Mouse (Mus musculus) liver, adult 2 months (tissue): Measurements from ENCODE around the gene Cln3. TPM values are rescaled to one million over a fixed set of nuclear protein-coding genes. Genes with fewer than 3 reads are reported as not detected.

Source experiments
- DNase-seq: peaks from one replicate; pipeline ENCODE4 v3.0.0-alpha.2; 2011; ENCODE audit warnings: low read depth, low spot score; ENCODE audit errors: extremely low read depth
- H3K27ac ChIP-seq: fragments of 200-500 bp; replicated peaks from 2 replicates; pipeline ENCODE4 v1.5.1; 2012; ENCODE audit warnings: low read depth, mild to moderate bottlenecking, control low read depth, inconsistent platforms, low read length; ENCODE audit not compliant: insufficient read depth
- H3K27me3 ChIP-seq: fragments of 200-500 bp; 2 replicates; pipeline ENCODE4 v1.6.1; 2012; ENCODE audit warnings: mild to moderate bottlenecking, moderate library complexity, low read length, inconsistent platforms; ENCODE audit not compliant: control insufficient read depth, insufficient read depth
- H3K36me3 ChIP-seq: fragments of 200-500 bp; 2 replicates; pipeline ENCODE4 v1.6.1; 2012; ENCODE audit warnings: low read length, inconsistent platforms; ENCODE audit not compliant: control insufficient read depth, insufficient read depth
- H3K4me1 ChIP-seq: fragments of 200-500 bp; 2 replicates; pipeline ENCODE4 v1.6.1; 2011; ENCODE audit warnings: low read length; ENCODE audit not compliant: control insufficient read depth, insufficient read depth
- H3K4me3 ChIP-seq: fragments of 200-500 bp; 2 replicates; pipeline ENCODE4 v1.5.1; 2011; ENCODE audit warnings: low read depth, mild to moderate bottlenecking, control low read depth, low read length, moderate library complexity; ENCODE audit not compliant: insufficient read depth
- H3K79me2 ChIP-seq: fragments of 200-500 bp; 2 replicates; pipeline ENCODE4 v1.6.1; 2012; ENCODE audit warnings: inconsistent platforms, mild to moderate bottlenecking, low read length, moderate library complexity; ENCODE audit not compliant: control insufficient read depth, insufficient read depth
- H3K9ac ChIP-seq: fragments of 200-500 bp; 2 replicates; pipeline ENCODE4 v1.6.1; 2012; ENCODE audit warnings: low read depth, mild to moderate bottlenecking, control low read depth, inconsistent platforms, low read length
- CTCF ChIP-seq: fragments of 200-500 bp; IDR thresholded peaks from 2 replicates; pipeline ENCODE4 v1.5.1; 2011; ENCODE audit warnings: low read depth, low read length, control low read depth
- POLR2A ChIP-seq: fragments of 200-500 bp; IDR thresholded peaks from 2 replicates; pipeline ENCODE4 v1.6.1; 2011; ENCODE audit warnings: low read length, control low read depth; ENCODE audit not compliant: insufficient read depth; ENCODE audit errors: extremely low read depth
- WGBS: fragments of 180-500 bp; shearing (Covaris S2); methylation state at CpG from one replicate; pipeline ENCODE4 v1.1.7; 2018; 5-methylcytosine and 5-hydroxymethylcytosine counted together
- polyA plus RNA-seq: library from polyadenylated mRNA; depleted of rRNA; stranded (reverse); fragments of >200 nt; gene quantifications from 2 replicates; pipeline ENCODE4 v1.2.3, GENCODE M21; 2012
- total RNA-seq: library from RNA; depleted of rRNA; stranded (reverse); fragments of >200 nt; gene quantifications from 2 replicates; pipeline ENCODE4 v1.2.3, GENCODE M21; 2014

Cln3 gene
- total and polyA plus RNA-seq, 2 experiments, result 7.1 to 57.0 TPM

- 79% methylated on average over 3 of the region's 3 CpGs for WGBS
- H3K27me3 ChIP-seq, result no peaks in the 10 kb centered on the region
- no peak overlapping the region for H3K9ac ChIP-seq
- TF ChIP-seq CTCF, result no peak
- no peak for TF ChIP-seq POLR2A
- no peak overlapping the region for H3K4me3 ChIP-seq
- no peak for DNase-seq
- no peaks in the 10 kb centered on the region for H3K36me3 ChIP-seq
- no peaks in the 10 kb centered on the region for H3K79me2 ChIP-seq
- no peak overlapping the region for H3K27ac ChIP-seq
- H3K4me1 ChIP-seq, result no peaks in the 10 kb centered on the region
Measured at GRCm38 (mm10) chr7:126602650-126603049, 17.0 kb upstream of the Cln3 start.

- no peaks in the 10 kb centered on the region for H3K79me2 ChIP-seq
- no peaks in the 10 kb centered on the region for H3K36me3 ChIP-seq
- no peak overlapping the region for H3K27ac ChIP-seq
- 39% methylated on average over 5 of the region's 5 CpGs for WGBS
- no peak overlapping the region for H3K9ac ChIP-seq
- no peak for DNase-seq
- TF ChIP-seq POLR2A (no peak), CTCF (no peak)
- H3K4me1 ChIP-seq, result no peaks in the 10 kb centered on the region
- H3K27me3 ChIP-seq, result no peaks in the 10 kb centered on the region
- no peak overlapping the region for H3K4me3 ChIP-seq
Measured at GRCm38 (mm10) chr7:126601896-126602295, 16.3 kb upstream of the Cln3 start.

- no peak for DNase-seq
- no peak overlapping the region for H3K9ac ChIP-seq
- TF ChIP-seq CTCF (no peak), POLR2A (no peak)
- H3K4me1 ChIP-seq, result no peaks in the 10 kb centered on the region
- no peaks in the 10 kb centered on the region for H3K79me2 ChIP-seq
- WGBS, result 79% methylated on average over 6 of the region's 6 CpGs
- H3K27ac ChIP-seq, result no peak overlapping the region
- H3K27me3 ChIP-seq, result no peaks in the 10 kb centered on the region
- H3K4me3 ChIP-seq, result no peak overlapping the region
- no peaks in the 10 kb centered on the region for H3K36me3 ChIP-seq
Measured at GRCm38 (mm10) chr7:126598919-126599318, 13.3 kb upstream of the Cln3 start.

GRCm38 (mm10) chr7:126596414-126596813 is 10.8 kb upstream of the Cln3 start:
- WGBS, result 45% methylated on average over 6 of the region's 6 CpGs
- TF ChIP-seq CTCF, result no peak
- no peak for TF ChIP-seq POLR2A
- no peaks in the 10 kb centered on the region for H3K4me1 ChIP-seq
- H3K27me3 ChIP-seq, result no peaks in the 10 kb centered on the region
- DNase-seq, result no peak
- no peak overlapping the region for H3K27ac ChIP-seq
- H3K9ac ChIP-seq, result no peak overlapping the region
- no peak overlapping the region for H3K4me3 ChIP-seq
- H3K79me2 ChIP-seq, result no peaks in the 10 kb centered on the region
- H3K36me3 ChIP-seq, result no peaks in the 10 kb centered on the region

- Histone ChIP-seq H3K9ac (no peak overlapping the region), H3K36me3 (no peaks in the 10 kb centered on the region), H3K4me3 (no peak overlapping the region), H3K27ac (no peak overlapping the region), H3K79me2 (no peaks in the 10 kb centered on the region), H3K27me3 (no peaks in the 10 kb centered on the region), H3K4me1 (no peaks in the 10 kb centered on the region)
- no peak for DNase-seq
- 84% methylated on average over 5 of the region's 5 CpGs for WGBS
- TF ChIP-seq CTCF (no peak), POLR2A (no peak)
Measured at GRCm38 (mm10) chr7:126595890-126596289, 10.3 kb upstream of the Cln3 start.

- Histone ChIP-seq H3K79me2 (no peaks in the 10 kb centered on the region), H3K4me3 (peak within 1 kb of the TSS; percentile 48; the same call in 1 of the 2 replicates), H3K9ac (0 out of 2 replicates have a peak within 1 kb of the TSS, but pooled peaks have one; percentile 37), H3K36me3 (no peaks in the 10 kb centered on the region), H3K4me1 (no peaks in the 10 kb centered on the region), H3K27ac (peak within 1 kb of the TSS; percentile 37), H3K27me3 (no peaks in the 10 kb centered on the region)
- 79% methylated on average over 11 of the region's 11 CpGs for WGBS
- no peak for DNase-seq
- no peak for TF ChIP-seq CTCF
- TF ChIP-seq POLR2A, result no peak
Measured at GRCm38 (mm10) chr7:126594862-126595561, 9.4 kb upstream of the Cln3 start, which contains the start of gene Il27. Il27 (minus strand) TSS chr7:126594941.
